Mouse (Mus musculus) brain, embryonic 14.5 days (tissue): ENCODE measurements around the gene Mdh1.

Experiments used
- CTCF ChIP-seq: fragments of 200-500 bp; IDR thresholded peaks from 2 replicates; pipeline ENCODE4 v1.5.1; 2012; ENCODE audit warnings: inconsistent platforms, mild to moderate bottlenecking, moderate library complexity, borderline replicate concordance; ENCODE audit not compliant: insufficient read depth, insufficient read length; ENCODE audit errors: extremely low read depth
- POLR2A ChIP-seq: fragments of 200-500 bp; IDR thresholded peaks from 2 replicates; pipeline ENCODE4 v1.6.1; 2012; ENCODE audit warnings: mild to moderate bottlenecking, inconsistent platforms, borderline replicate concordance; ENCODE audit not compliant: poor library complexity, insufficient read depth, insufficient read length, severe bottlenecking; ENCODE audit errors: extremely low read depth

DNA sequence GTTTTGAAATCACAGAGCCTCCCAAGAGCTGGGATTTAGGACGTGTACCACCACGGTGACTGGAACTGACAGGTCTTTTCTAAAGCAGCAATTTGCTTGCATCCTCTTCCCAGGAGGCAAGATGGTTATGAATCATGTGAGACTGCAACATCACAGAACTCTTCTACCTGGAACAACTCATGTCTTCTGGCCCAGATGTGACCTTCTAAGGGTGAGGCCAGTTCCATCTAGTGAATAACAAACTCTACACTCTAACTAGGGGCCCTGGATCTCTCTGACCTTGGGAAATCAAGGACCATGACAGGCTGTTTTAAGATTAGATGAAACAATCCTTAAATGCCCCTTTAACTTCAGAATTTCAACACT lies 2.1 kb downstream of the Mdh1 start:
- TF ChIP-seq POLR2A, result no peak
- no peak for TF ChIP-seq CTCF
